Mouse (Mus musculus) MN1 (cell line): ENCODE measurements around the gene Rps6ka4.

Experiments
- DNase-seq: peaks from one replicate; pipeline ENCODE4 v3.0.0-alpha.2; 2016; ENCODE audit warnings: low spot score

The Rps6ka4 gene

DNA sequence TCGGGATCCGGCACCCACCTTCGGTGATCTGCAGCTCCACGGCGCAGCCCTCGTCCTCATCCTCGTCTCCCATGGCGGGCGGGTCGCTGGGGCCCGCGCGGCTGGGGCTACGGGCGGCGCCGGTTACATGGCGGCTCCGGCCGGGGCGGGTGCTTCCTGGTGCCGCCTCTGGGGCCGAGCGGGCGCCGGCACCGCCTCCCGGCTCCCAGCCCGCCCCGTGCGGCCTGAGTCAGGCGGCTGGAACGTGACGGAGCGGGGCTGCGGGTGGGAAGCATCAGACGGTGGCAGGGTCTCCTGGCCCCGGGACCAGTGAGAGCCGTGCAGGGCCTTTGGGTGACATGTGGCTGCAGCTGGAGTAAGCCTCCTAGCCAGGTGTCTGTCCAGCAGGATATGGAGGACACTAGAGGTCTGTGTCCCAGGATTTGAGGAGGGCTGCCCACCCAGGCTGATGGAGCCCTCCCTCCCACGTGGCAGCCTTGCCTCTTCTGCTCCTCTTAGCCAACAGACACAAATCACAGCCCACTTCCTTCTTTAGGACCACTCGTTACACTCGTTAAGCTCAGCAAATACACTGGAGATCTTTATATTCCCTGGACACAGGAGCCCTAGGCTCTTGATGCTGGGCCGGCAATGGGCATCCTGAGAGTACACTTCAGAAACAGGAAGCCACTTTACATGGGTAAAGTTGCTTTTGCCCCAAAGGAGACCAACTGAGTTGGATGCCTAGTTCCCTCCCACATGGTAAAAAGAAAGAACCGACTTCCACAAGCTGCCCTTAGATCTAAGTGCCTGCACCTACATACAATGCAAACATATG, at the start of gene Rps6ka4:
Gene Rps6ka4 (minus strand): TSS at position 162 of the 817 bp plus-strand sequence.
- DNase-seq: peak; percentile 64

DNA sequence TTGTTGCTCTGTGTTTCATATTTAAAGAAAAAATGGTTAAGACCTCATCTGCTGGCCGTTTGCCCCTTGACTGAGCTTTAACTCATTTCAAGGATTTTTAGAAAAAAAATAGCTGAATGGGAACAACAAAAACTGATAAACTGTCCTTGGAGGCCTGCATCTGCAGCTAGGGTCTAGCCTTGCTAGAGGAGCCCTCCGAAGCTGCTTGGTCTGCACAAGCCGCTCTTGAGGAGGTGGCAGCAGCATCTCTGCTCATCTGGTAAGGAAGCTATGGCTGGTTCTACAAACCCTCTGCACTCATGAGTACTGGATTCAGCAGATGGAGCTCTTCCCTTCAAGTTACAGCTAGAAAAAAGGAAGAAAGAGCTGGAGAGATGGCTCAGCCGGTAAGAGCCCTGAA, 37.5 kb upstream of the Rps6ka4 start:
- no peak for DNase-seq

DNA sequence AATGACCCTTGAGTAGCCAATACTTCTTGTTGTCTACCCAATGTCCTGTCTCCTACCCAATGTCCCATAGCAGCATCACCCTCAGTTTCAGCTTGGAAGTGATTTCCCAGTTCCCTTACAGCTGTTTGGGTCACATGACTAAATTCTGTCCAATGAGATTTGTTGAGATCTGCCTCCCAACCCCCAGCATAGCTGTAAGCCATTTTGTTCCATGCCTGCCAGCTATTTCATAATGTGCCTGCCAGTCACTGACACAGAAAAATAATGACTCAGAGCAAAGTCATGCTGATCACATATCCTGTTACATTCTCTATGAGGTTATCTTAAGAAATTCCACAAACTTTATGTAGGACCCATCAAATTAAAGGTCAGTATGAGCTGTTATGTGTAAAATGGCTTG, 36.4 kb upstream of the Rps6ka4 start:
- DNase-seq: no peak

DNA sequence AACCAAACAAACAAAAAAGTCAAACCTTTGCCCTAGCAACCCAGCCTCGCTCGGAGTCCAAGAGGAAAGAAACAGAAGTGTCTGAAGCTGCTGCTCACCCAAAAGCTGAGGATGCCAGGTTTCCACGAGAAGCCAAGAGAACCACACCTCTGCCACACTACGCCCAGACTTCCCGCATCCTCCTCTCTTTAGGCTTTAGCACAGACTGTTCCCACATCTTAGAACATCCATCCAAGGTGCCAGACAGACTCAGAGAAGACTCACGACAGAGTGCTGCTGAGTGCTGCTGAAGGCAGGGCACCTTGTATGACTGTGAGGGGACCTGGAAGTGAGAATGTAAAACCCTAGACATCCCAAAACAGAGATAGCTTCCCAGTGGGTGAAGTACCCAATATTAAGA, 35.4 kb upstream of the Rps6ka4 start:
- DNase-seq: no peak

DNA sequence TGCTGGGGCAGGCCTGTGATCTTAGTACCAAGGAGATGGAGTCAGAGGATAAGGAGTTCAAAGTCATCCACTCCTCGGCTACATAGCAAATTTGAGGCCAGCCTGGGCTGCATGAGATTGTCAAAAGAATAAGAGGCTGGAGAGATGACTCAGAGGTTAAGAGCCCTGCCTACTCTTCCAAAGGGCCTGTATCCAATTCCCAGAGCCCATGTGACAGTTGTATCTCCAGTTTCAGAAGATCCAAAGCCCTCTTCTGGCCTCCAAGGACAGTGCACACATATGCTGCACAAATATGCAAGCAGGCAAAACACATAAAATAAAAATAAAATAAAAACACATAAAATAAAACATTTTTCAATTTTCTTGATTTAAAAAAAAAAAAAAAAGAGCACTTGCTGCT, 33.8 kb upstream of the Rps6ka4 start:
- DNase-seq: no peak

DNA sequence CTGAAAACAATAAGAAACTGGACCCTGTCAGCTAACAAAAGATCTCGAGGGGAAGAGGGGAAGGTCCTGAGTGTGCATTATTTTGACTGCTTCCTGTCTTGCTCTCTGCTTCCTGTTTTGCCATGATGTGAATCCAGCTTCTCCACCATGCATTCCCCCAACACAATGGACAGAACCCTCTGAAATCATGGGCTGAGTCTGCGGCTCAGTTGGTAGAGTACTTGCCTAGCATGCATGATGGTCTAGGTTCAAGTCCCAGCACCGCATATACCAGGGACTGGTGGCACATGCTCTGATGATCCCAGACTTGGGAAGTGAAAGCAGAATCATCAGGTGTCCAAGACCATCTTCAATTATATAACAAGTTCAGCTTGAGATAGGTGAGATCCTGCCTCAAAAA, 32.3 kb upstream of the Rps6ka4 start:
- no peak for DNase-seq

DNA sequence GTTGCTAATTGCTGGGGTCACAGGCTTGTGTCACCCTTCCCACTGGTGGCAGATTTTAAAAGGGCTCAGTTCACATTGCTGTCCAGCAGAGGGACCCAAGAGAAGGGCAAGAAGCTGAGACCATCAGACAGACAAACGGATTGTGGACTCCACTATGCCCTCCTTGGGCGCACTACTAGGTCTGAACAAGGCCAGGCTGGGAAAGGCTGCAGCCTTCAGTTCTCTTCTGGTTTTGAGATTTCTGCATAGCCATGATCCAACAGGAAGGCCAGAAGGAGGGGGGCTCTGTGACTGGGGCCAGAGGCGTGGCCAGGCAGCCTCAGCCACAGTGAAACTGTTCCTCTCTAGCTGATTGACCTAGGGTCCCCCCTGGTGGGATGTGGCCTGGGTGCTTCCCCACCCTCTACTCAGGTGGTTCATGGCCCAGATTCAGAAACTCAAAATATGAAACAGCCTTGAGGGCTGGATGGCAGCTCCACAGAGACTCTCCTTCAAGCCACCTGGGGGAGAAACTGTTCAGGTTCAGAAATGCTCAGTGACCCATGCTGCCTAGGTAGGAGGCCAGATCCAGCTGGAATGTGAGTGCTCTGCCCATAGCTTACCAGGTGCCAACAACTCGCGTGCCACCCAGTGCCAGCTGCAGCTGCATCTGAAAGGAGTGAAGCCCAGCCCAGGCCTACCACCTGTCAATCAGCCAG, 31.3 kb upstream of the Rps6ka4 start:
- peak; percentile 30 for DNase-seq

DNA sequence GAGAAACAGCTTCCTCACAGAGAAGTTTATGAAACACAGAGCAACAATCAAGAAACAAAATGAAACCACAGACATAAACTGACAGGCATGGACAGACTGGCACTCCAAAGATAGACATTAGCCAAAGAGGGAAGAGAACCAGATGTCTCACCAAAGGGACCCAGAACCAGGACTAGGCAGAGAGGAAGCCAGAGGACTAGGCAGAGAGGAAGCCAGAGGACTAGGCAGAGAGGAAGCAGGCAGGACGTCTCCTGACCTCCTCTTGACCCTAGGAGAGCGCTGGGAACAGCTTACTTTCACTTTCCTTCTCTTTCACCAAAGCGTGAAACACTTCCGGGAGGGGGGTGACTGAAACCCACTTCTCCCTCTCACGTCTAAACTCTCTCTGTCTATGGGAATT, 28.9 kb upstream of the Rps6ka4 start:
- peak; percentile 60 for DNase-seq

DNA sequence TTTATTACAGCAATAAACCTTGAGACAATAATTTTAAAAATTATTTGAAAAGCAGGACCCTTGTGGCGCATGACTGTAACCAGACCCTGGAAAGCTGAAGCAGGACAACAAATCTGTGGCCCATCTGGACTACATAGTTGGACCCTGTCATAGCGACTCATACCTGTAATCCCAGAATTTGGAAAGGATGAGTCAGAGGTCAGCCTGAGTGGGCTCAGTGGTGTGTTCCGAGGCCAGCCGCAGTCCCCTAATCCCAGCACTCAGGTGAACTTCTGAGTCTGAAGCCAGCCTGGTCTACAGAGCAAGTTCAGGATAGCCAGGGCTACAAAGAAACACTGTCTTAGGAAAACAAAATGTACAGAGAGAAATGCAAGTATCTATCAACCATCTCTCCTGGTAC, 21.0 kb upstream of the Rps6ka4 start:
- no peak for DNase-seq

DNA sequence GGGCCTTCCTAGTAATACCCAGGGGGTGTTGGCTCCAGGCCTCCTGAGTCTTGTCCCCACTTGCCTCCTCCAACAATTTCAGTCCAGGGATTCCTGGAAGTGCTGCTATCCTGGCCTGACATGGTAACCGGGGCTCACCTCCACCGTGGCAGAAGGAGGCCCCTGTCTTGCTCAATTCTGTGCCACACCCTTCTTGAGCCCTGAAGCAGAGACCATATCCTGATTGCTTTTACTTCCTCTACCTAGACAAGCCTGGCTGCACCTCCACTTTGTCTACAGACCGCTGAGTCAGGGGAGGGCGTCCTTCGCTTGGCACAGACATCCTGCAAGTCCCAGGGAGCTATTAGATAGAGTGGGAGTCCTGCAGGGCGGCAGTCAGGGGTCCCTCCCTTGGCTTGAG, 20.3 kb upstream of the Rps6ka4 start:
- no peak for DNase-seq

DNA sequence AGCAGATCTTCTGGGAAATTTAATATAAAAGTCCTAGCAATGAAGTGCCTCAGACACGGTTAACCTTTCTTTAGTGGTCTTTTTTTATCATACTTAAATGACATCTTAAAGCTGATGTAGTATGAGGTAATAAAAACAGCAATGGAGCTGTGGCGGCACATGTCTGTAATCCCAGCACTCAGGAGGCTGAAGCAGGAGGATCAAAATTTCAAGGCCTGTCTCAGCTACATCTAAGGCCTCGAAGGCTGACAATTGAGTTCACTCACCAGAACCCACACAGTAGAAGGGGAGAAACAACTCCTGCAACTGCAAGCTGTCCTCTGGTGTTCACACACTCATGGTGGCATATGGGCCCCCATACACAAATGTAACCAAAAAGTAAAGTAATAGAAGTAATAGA, 19.5 kb upstream of the Rps6ka4 start:
- no peak for DNase-seq

DNA sequence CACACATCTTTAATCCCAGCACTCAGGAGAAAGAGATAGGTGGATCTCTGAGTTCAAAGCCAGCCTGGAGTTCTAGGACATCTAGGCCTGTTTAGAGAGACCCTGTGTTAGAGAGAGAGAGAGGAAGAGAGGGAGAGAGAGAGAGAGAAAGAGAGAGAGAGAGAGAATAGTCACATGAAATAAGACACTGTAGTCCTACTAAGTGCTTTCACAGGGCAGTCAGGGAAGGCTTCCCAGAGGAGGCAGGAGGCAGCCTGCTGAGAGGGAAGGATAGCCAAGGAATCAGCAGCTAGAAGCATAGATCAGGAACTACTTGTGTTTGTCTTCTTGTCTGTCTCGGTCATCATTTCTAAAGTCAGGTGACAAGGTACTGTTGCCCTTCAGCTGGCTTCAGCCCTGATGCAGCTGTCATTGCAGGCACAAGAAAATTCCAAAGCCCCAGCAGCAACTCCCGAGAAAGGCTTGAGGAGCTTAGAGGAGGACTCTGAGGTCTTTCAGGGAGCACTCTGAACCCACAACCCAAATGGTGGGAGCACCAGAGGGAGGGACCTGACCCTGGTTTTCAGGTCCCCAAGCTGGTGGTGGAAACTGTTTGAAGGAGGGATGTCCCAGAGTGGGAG, 18.7 kb upstream of the Rps6ka4 start:
- DNase-seq: no peak

DNA sequence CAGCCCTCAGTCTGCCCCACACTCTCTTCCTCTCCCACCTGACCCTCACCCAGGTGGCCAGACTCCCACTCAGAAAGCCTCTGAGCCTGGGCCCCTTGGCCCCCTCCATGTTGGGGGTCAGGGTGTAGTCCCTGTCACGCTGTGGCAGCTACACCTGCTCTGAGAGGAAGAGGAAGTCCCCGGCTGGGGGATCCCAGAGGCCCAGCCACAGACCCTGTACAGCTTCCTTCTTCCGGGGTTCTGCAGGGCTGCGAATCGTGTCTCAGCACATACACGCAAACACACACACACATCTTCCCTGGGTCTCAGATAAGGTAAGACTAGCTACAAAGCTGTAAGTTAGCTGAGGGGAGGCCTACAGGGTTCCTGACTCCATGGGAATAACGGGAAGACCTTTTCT, 17.6 kb upstream of the Rps6ka4 start, which contains the start of gene Ccdc88b:
Gene Ccdc88b (minus strand): TSS at position 181 of the 400 bp plus-strand sequence.
- no peak for DNase-seq

DNA sequence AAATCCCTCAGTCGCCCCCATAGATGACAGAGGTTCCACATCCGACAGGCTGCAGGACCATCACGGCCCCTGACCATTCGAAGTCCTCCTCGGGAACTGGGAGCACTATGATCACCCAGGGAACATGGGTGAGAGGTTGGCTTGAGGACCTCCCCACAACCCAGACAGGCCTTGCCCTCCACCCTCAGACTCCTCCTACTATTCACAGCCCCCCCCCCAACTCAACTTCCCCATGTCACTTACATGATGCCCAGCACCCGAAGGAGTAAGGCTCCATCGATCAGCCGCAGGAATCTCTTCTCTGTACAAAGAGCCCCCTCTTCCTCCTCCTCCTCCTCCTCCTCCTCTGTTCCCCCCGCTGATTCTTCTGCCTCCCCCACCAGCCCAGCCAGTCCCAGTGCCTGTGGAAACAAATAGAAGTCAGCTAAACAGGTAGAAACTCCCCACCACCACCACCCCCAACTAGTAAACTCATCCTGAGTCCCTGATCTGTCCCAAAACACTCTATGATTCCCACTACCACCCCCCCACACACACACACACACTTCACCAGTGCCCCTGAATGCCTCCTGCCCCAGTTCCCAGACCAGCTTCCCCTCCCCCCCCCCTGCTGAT, 17.1 kb upstream of the Rps6ka4 start:
- DNase-seq: no peak

DNA sequence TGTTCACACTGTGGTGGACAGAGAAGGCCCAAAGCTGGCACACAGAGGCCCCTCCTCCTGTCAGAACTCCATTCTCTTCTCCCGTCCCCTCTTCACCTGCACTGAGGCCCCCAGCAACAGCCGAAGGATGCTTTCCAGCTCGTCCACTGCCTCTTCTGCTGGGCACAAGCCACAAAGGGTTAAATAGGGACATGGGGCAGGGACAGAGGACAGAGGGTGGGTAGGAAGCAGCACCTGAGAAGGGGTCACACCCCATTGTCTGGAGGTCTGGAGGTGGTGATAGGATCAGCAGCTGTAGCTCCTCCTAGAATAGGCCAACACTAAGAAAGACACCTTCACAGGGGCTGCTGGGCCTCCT, 16.5 kb upstream of the Rps6ka4 start:
- no peak for DNase-seq

DNA sequence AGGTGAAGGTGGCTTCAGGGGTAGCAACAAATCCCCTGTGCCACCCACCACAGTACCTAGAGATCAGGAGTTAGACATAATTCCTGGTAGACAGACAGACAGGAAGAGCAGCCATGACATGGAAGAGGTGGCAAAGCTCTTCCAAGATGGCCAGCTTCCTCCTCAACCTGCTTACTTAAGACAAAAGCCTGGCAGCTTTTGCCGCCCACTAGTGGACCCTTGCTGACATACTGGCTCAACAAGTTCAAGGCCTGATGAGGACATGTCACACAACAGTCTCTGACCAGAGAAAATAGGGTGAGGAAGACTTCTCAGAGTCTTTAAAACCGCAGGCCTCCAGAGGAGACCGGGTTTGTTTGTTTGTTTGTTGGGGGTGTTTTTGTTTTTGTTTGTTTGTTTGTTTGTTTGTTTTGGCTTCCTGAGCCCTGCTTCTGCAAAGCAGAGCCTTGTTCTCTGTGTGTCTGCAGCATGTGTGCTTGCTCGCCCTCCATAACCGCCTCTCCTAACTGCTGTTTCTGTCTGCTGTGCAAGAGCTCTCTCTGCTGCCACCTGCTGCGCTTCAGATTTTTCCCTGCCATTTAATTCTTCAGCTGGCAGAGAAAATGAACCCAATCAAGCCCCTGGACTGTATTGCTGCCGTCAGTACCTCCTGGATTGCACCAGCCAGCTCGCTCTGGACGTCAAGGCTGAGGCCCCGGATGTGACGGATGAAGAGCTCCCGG, 16.0 kb upstream of the Rps6ka4 start:
- peak; percentile 50 for DNase-seq

DNA sequence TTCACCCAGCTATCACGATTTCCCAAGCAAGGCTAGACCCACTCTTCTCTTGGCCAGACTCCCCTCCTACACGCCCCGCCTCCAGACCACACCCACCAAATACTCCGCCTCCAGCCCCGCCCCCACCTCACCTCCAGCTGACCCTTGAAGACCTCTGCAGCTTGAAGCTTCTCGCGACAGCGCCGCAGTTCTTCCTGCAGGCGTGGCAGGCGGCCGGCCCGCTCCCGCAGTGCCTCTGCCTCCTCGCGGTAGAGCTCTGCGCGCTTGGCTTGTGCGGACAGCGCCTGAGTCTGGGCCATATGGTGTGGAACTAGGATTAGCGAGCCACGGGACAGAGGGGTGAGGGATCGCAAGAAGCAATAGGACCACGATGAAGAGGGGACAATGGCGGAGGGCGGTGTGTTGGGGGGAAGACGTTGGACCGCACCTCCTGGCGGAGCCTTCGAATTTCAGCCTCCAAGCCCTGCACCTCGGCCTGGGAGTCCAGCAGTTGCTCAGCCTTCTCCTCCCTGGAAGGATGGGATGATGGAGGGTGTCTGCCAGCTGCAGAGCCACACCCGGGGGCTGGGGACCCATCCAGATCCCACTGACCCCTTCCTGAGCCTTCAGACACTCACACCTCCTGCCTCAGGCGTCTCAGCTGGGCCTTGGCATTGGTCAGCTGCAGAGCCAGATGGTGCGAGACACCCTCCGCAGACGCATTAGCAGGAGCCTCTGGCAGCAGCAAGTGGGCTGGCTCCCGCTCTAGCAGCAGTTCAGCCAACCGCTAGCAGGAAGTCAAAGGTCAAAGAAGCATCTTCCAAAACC, 15.0 kb upstream of the Rps6ka4 start:
- peak; percentile 48 for DNase-seq

DNA sequence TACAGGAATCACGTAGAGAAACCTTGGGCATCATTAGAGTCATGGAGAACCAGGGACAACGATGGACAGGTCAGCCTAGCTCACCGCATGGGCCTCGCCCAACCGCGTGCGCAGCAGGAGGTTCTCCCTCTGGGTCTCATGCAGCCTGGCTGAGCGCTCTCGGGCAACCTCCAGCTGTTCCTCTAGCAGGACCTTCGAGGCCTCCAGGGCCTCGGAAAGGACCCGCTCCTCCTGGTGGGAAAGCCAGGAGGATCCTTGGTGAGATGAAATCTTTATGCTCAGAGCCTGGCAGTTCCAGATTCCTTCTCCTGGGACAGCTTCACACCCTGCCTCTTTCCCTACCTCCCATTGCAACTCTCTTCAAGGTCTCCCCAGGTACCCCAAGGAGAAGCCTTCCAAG, 14.2 kb upstream of the Rps6ka4 start:
- no peak for DNase-seq

DNA sequence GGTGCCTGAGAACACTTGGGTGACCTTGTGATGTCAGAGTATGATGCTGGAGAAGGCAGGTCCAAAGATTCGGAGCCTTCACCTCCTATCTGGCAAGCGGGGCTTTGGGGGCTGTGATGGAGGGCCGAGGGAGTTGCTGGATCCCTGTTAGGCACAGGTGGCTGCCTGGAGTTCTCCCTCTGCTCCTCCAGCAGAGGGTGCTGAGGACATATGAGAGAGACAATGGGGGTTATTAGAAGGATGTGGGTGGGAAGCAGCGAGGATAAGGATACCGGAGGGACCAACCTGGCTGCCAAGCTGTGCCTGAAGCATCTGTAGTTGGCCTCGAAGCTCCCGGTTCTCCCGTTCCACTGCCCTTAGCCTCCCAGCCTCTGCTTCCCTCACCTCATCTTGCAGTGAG, 13.5 kb upstream of the Rps6ka4 start:
- no peak for DNase-seq

DNA sequence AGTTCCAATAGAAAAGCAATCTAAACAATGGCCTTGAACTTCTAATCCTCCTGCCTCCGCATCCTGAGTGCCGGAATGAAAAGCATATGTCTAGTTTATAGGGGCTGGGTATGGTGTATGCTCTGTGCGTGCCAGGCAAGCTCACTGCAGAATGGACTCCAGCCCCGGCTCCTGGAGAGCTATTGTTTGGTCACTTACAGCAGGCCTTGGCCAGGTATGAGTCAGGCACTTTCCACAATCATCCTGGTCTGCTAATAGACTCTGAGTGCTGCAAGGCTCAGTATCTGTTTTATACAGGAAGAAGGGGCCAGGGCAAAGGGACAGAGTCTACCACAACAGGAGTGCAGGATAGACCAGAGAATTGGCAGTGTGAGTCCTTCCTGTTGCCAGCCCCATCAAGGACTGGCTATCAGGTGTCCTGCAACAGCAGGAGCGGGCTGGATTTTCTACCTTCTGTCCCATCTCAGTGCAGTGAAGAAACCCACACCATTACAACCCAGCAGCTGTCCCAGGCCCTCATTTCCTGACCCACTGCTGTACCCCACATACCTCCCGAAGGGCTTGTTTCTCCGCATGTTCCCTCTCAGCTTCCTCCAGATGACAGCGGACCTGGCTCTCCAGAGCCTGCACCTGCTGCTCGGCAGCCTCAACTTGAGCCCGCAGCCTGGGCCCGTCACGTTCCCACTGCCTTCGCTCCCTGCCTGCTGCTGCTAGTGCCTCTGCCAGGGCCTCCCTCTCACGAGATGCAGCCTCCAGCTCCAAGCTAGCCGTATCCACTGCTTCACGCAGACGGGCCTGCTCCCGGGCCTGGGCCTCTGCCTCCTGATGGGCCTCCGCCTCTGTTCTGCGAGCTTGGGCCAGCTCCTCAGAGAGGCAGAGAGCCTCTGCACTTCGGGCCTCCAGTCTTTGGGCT, 12.2 kb upstream of the Rps6ka4 start:
- no peak for DNase-seq
